Mouse (Mus musculus): ENCODE results near the gene Gimap3.

DNA sequence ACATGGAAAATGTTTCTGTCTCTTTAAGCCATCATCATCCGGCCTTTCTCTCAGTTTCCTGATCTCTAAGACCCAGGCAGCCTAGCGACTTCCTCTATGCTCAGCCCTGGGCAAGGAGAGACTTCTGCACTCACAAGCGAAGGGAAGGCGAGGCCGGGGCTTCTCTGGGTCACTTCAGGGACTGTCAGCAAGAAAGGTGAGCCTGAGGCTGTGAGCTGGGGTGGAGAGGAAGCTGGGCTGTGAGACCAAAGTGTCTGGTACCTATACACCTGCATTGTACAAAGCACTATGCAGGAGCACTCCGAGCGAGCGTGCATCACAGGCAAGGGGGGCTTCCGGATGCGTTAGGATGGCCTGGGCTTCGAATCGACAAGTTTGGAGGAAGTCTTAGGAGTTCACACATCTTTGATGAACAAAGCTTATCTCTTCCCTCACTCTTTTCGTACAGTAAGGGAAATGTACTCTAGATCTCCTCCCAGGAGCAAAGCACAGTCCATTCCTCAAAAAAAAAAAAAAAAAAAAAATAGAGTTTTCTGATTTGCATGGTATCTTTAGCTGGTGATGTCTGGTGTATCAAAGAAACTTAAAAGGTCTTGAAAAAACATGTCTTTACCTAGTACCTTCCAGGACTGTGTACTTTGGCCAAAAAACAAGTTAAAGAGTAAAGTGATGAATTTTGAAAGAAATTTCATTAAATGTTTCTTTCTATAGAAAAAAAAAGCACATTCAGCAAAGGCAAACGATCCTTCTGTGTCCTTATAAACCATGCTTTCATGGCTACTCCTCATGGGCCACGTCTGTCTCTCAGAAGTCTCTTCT is 31.5 kb downstream of the Gimap3 start, which contains the start of gene Gimap1:
- no peak for TF ChIP-seq CTCF (IDR thresholded peaks at IDR 0.05; ENCODE audit: low read depth, low read length)
- TF ChIP-seq POLR2A (IDR thresholded peaks at IDR 0.05; ENCODE audit: insufficient read depth, low read length), result no peak
- TF ChIP-seq EP300 (IDR thresholded peaks at IDR 0.05; ENCODE audit: insufficient read depth, low read depth, low read length), result no peak
